Mouse (Mus musculus) hindbrain, embryonic 13.5 days (tissue): ENCODE measurements around the gene Car11. TPM values are rescaled to one million over a fixed set of nuclear protein-coding genes. Genes with fewer than 3 reads are reported as not detected.

Source experiments
- ATAC-seq: fragments of 200-750 bp; cut with Nextera tagmentation; 2 replicates; pipeline ENCODE4 v1.8.0; 2017; ENCODE audit warnings: moderate TSS enrichment; ENCODE audit not compliant: low FRiP score
- H3K27ac ChIP-seq: fragments of 300-500 bp; sonication (generic); 2 replicates; pipeline ENCODE4 v1.5.1; 2015; ENCODE audit warnings: inconsistent platforms, mild to moderate bottlenecking, moderate library complexity
- H3K27me3 ChIP-seq: fragments of 300-500 bp; sonication (generic); 2 replicates; pipeline ENCODE4 v1.6.1; 2015; ENCODE audit warnings: mild to moderate bottlenecking, inconsistent platforms
- H3K36me3 ChIP-seq: fragments of 300-500 bp; sonication (generic); 2 replicates; pipeline ENCODE4 v1.6.1; 2015; ENCODE audit warnings: mild to moderate bottlenecking, inconsistent platforms
- H3K4me1 ChIP-seq: fragments of 300-500 bp; sonication (generic); replicated peaks from 2 replicates; pipeline ENCODE4 v1.6.1; 2015; ENCODE audit warnings: inconsistent platforms
- H3K4me2 ChIP-seq: fragments of 300-500 bp; sonication (generic); 2 replicates; pipeline ENCODE4 v1.6.1; 2015; ENCODE audit warnings: inconsistent platforms, mild to moderate bottlenecking, moderate library complexity
- H3K4me3 ChIP-seq: fragments of 300-500 bp; sonication (generic); 2 replicates; pipeline ENCODE4 v1.5.1; 2015; ENCODE audit warnings: mild to moderate bottlenecking, inconsistent platforms
- H3K9ac ChIP-seq: fragments of 300-500 bp; sonication (generic); 2 replicates; pipeline ENCODE4 v1.6.1; 2015; ENCODE audit warnings: mild to moderate bottlenecking, inconsistent platforms
- H3K9me3 ChIP-seq: fragments of 300-500 bp; sonication (generic); 2 replicates; pipeline ENCODE4 v1.6.1; 2016; ENCODE audit warnings: inconsistent platforms
- WGBS: fragments of 180-500 bp; shearing (Covaris S2); methylation state at CpG from one replicate; pipeline ENCODE4 v1.1.7; 2015; 5-methylcytosine and 5-hydroxymethylcytosine counted together
- polyA plus RNA-seq: library from polyadenylated mRNA; unstranded; fragments of >200 nt; fragmentation: Nextera tagmentation; extraction: Ambion mirVana; gene quantifications from 2 replicates; pipeline ENCODE4 v1.2.1, GENCODE M21; 2015

Gene Car11
- polyA plus RNA-seq, 1 experiment from 2014 or later, result 41.6 TPM

DNA sequence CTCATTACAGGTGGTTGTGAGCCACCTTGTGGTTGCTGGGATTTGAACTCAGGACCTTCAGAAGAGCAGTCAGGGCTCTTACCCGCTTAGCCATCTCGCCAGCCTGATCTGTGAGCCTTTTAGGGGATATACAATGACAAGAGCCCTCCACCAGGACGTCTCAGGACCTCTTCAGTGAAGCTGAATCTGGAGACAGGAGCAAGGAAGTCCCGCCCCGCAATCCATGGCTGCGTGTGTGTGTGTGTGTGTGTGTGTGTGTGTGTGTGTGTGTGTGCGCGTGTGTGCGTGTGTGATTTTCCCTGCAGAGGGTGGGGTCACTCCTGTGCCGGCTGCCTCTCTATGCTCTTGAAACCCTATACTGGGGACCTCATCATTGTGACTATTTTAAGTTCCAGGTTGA, 40.2 kb downstream of the Car11 start:
- Histone ChIP-seq H3K27me3 (peaks cover 19% of the 10 kb centered on the region), H3K27ac (no peak overlapping the region), H3K36me3 (no peaks in the 10 kb centered on the region), H3K9ac (no peak overlapping the region), H3K4me1 (0 out of 2 replicates have a peak, but pooled peaks cover 3% of the 10 kb centered on the region), H3K4me2 (no peak overlapping the region), H3K9me3 (no peaks in the 10 kb centered on the region), H3K4me3 (no peak overlapping the region)
- WGBS, result 70% methylated on average over 10 of the region's 10 CpGs
- no peak for ATAC-seq

DNA sequence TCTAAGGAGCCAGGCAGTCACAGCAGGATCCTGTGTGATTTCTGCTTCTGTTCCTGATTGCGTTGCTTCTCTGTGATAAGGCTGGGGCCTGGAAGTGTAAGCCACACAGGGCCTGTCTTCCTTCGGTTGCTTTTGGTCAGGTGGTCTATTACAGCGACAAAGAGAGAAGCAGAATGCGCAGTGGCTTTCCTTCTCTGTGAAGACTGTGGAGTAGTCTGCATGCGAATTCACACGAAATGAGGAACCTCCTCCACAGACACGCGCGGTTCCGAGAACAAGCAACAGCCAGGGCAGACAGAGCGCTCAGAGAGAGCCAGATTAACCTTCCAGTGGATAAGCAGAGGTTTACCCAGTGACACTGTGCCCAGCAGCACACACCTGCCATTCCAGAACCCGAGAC, 41.7 kb downstream of the Car11 start:
- no peaks in the 10 kb centered on the region for H3K36me3 ChIP-seq
- H3K27me3 ChIP-seq, result peaks cover 19% of the 10 kb centered on the region
- WGBS, result 87% methylated on average over 12 of the region's 12 CpGs
- no peak for ATAC-seq
- no peaks in the 10 kb centered on the region for H3K9me3 ChIP-seq
- no peak overlapping the region for H3K4me3 ChIP-seq
- 0 out of 2 replicates have a peak, but pooled peaks cover 3% of the 10 kb centered on the region for H3K4me1 ChIP-seq
- H3K9ac ChIP-seq, result 0 out of 2 replicates have a peak overlapping the region, but pooled peaks have one; percentile 13
- no peak overlapping the region for H3K4me2 ChIP-seq
- H3K27ac ChIP-seq, result no peak overlapping the region

DNA sequence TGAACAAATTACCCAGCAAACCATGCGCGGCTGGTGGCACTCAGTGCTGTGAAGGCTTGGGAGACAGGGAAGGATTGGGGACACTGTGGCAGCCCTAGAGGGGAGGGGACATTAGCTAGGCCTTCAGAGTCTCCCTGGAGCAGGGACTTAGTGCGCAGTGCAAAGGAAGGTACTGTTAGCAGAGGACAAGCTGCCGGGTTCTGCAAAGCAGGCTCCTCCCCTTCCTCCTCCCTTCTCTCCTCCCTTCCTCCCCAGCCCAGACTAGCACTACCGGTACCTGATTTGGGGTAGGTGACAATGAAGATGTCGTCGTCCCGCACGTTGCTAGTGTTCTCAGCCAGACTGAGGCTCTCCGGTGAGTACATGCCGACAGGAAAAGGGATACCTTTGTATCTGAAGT, 42.1 kb downstream of the Car11 start:
- Histone ChIP-seq H3K4me3 (no peak overlapping the region), H3K36me3 (no peaks in the 10 kb centered on the region), H3K27ac (no peak overlapping the region), H3K4me1 (0 out of 2 replicates have a peak, but pooled peaks cover 3% of the 10 kb centered on the region), H3K4me2 (peak overlapping the region; percentile 23; the same call in 1 of the 2 replicates), H3K27me3 (peaks cover 19% of the 10 kb centered on the region), H3K9me3 (no peaks in the 10 kb centered on the region), H3K9ac (0 out of 2 replicates have a peak overlapping the region, but pooled peaks have one; percentile 13)
- no peak for ATAC-seq
- WGBS, result 33% methylated on average over 11 of the region's 11 CpGs

DNA sequence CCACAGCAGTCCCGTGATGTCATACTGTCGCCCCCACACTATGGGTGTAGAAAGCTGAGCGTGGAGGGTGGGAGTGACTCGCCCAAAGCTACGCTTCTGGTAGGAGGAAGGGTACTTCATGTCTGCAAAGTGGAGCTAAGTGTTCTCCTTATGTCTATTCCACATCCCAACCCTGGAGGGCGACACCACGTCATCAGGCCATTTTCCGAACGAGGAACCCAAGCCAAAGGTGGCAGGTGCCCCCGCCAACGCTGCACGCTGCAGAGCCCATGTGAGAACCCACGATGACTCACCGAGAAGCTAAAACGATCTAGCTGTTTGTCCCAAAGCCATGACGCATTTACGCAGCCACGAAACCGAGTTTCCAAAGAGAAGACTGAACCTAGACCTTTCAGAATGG, 42.7 kb downstream of the Car11 start:
- no peak overlapping the region for H3K9ac ChIP-seq
- ATAC-seq, result no peak
- no peaks in the 10 kb centered on the region for H3K36me3 ChIP-seq
- H3K27ac ChIP-seq, result no peak overlapping the region
- H3K27me3 ChIP-seq, result peaks cover 19% of the 10 kb centered on the region
- H3K9me3 ChIP-seq, result no peaks in the 10 kb centered on the region
- 0 out of 2 replicates have a peak, but pooled peaks cover 3% of the 10 kb centered on the region for H3K4me1 ChIP-seq
- 35% methylated on average over 19 of the region's 19 CpGs for WGBS
- no peak overlapping the region for H3K4me3 ChIP-seq
- H3K4me2 ChIP-seq, result peak overlapping the region; percentile 23; the same call in 1 of the 2 replicates

DNA sequence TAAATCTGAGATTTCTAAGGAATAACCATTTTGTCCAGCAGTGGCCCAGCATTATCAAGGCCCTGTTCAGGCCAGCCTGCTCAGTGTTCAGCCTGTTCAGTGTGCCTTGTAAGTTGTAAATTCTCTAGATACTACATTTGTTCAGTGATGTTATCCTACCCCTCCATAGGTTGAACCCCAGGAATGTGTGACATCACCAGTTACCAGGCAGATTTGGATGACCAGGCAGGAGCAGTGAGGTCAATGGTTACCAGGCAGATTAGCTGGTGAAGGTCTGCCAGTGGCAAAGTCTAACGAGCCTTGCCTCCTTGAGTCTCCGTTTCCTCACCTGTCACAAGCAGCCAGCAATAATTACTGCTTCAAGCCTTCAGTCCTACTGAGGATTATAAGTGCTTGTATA, 44.7 kb downstream of the Car11 start:
- no peaks in the 10 kb centered on the region for H3K36me3 ChIP-seq
- H3K27me3 ChIP-seq, result peaks cover 16% of the 10 kb centered on the region
- H3K9me3 ChIP-seq, result no peaks in the 10 kb centered on the region
- no peak for ATAC-seq
- 0 out of 2 replicates have a peak, but pooled peaks cover 6% of the 10 kb centered on the region for H3K4me1 ChIP-seq
- H3K9ac ChIP-seq, result no peak overlapping the region
- no peak overlapping the region for H3K4me2 ChIP-seq
- H3K4me3 ChIP-seq, result no peak overlapping the region
- 49% methylated on average over 2 of the region's 2 CpGs for WGBS
- no peak overlapping the region for H3K27ac ChIP-seq

DNA sequence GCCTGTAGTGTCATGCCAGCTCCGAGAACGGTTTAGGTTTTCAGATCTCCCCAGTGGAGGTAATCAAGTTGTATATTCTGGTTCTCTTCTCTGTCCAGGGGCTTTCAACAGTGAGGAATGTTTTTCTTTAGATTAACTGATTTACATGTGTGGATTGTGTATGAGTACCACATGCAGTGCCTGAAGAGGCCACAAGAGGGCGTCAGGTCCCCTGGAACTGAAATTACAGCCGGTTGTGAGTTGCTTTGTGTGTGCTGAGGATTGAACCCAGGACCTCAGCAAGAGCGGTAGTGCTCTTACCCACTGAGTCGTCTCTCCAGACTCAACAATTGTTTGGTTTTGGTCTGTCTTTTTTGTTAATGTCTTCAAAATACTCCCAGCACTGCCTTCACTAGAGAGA, 46.9 kb downstream of the Car11 start:
- H3K27me3 ChIP-seq, result peaks cover 12% of the 10 kb centered on the region
- H3K36me3 ChIP-seq, result no peaks in the 10 kb centered on the region
- no peaks in the 10 kb centered on the region for H3K9me3 ChIP-seq
- H3K9ac ChIP-seq, result no peak overlapping the region
- 64% methylated on average over 6 of the region's 6 CpGs for WGBS
- H3K4me1 ChIP-seq, result peaks cover 9% of the 10 kb centered on the region
- H3K27ac ChIP-seq, result no peak overlapping the region
- no peak for ATAC-seq
- H3K4me3 ChIP-seq, result no peak overlapping the region
- no peak overlapping the region for H3K4me2 ChIP-seq

DNA sequence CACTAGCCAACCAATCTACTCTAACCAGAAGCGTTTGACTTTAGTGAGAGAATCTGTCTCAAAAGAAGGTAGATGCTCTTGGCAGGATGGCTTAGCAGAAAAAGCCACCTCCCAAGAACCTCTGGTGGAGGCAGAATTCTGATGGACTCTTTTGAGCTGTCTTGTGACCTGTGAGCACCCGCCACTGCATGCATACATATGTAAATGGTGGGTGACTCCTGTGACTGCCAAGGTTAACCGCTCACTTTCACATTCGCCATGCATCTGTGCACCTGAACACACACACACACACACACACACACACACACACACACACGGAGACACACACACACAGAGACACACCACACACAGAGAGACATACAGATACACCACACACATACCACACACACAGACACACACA, 47.8 kb downstream of the Car11 start:
- Histone ChIP-seq H3K4me2 (no peak overlapping the region), H3K36me3 (no peaks in the 10 kb centered on the region), H3K27me3 (peaks cover 3% of the 10 kb centered on the region; the same call in 1 of the 2 replicates), H3K27ac (no peak overlapping the region), H3K4me3 (no peak overlapping the region), H3K4me1 (peaks cover 8% of the 10 kb centered on the region), H3K9me3 (no peaks in the 10 kb centered on the region), H3K9ac (no peak overlapping the region)
- WGBS, result 83% methylated on average over 5 of the region's 5 CpGs
- no peak for ATAC-seq

DNA sequence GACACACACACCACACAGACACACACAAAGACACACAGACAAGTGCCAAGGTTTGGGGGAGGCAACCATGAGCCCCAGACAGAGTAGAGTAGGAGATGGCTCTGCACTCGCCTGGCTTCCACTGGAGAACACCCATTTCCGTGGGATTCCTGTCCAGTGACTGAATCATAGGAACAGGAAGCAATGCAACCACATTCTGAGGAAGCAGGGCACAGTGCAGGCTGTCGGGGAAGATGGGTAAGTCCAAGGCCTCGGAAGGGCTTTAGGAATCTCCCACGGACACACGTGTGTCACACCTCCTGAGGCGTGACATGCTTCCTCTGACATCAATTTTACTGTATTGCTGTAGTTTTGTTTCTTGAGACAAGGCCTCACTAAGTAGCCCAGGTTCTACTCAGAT, 48.5 kb downstream of the Car11 start:
- no peaks in the 10 kb centered on the region for H3K36me3 ChIP-seq
- H3K9ac ChIP-seq, result no peak overlapping the region
- H3K4me2 ChIP-seq, result no peak overlapping the region
- no peak overlapping the region for H3K27ac ChIP-seq
- ATAC-seq, result no peak
- H3K4me3 ChIP-seq, result no peak overlapping the region
- H3K4me1 ChIP-seq, result peaks cover 8% of the 10 kb centered on the region
- 78% methylated on average over 7 of the region's 7 CpGs for WGBS
- H3K9me3 ChIP-seq, result no peaks in the 10 kb centered on the region
- 0 out of 2 replicates have a peak, but pooled peaks cover under 1% of the 10 kb centered on the region for H3K27me3 ChIP-seq

DNA sequence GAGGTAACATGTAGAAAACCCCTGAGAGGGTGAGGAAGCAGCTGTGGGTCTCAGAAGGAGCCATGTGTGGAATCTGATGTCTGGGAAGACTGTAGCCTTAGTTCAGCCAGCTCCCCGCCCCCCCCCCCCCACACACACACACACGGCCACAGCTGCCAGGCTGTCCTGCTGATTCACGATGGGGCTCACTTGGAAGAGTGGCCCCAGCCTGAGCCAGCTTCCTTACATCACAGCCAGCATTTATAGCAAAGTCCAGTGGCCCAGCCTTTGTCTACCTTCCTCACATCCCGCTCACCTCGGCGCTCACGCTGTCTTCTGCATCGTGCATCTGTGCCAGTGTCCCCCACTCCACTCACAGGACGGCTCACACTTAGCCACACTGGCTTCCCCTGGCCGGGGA, 49.8 kb downstream of the Car11 start:
- Histone ChIP-seq H3K4me3 (no peak overlapping the region), H3K4me2 (no peak overlapping the region), H3K4me1 (peaks cover 8% of the 10 kb centered on the region), H3K27me3 (0 out of 2 replicates have a peak, but pooled peaks cover 3% of the 10 kb centered on the region), H3K9ac (0 out of 2 replicates have a peak overlapping the region, but pooled peaks have one; percentile 43), H3K36me3 (no peaks in the 10 kb centered on the region), H3K27ac (no peak overlapping the region), H3K9me3 (no peaks in the 10 kb centered on the region)
- no peak for ATAC-seq
- 50% methylated on average over 8 of the region's 10 CpGs for WGBS

DNA sequence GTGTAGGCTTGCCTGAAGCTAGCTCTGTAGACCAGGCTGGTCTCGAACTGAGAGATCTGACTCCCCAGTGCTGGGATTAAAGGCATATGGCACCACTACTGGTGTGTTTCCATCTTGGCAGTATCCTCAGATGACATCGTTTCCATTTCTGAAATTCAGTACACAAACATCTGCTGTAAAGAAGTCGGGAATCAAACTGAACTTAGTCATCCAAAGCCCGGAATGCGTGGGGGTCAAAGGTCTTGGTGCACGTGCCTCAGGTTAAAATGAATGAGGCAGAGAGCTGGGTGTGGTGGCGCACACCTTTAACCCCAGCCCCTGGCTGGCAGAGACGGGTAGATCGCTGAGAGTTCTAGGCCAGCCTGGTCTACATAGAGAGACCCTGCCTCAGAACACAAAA, 50.5 kb downstream of the Car11 start:
- Histone ChIP-seq H3K9ac (no peak overlapping the region), H3K27me3 (0 out of 2 replicates have a peak, but pooled peaks cover 3% of the 10 kb centered on the region), H3K9me3 (no peaks in the 10 kb centered on the region), H3K36me3 (no peaks in the 10 kb centered on the region), H3K4me1 (peaks cover 8% of the 10 kb centered on the region), H3K4me3 (no peak overlapping the region), H3K27ac (no peak overlapping the region), H3K4me2 (no peak overlapping the region)
- ATAC-seq, result no peak
- whole genome bisulfite sequencing, result 84% methylated on average over 9 of the region's 9 CpGs

Other genes starting within 250 kb of the Car11 start
- gene Ftl1, start 240.0 kb upstream of the Car11 start, polyA plus RNA-seq, result 7,019 and 7,066 TPM in 2 replicates
- 253 and 271 TPM in 2 replicates for gene Bax, start 232.9 kb upstream of the Car11 start, polyA plus RNA-seq
- 0.13 and 0.22 TPM in 2 replicates for gene Tulp2, start 218.0 kb upstream of the Car11 start, polyA plus RNA-seq
- not detected in 2 replicates for gene Gm45808, start 213.0 kb upstream of the Car11 start, polyA plus RNA-seq
- gene Dhdh, start 211.0 kb upstream of the Car11 start, polyA plus RNA-seq, result 3.4 and 4.2 TPM in 2 replicates
- gene Nucb1, start 189.4 kb upstream of the Car11 start, polyA plus RNA-seq, result 120 and 121 TPM in 2 replicates
- 13.9 and 14.3 TPM in 2 replicates for gene Ppp1r15a, start 173.6 kb upstream of the Car11 start, polyA plus RNA-seq
- 2.4 and 4.3 TPM in 2 replicates for gene Plekha4, start 173.5 kb upstream of the Car11 start, polyA plus RNA-seq
- 0.25 and 0.45 TPM in 2 replicates for gene Hsd17b14, start 144.9 kb upstream of the Car11 start, polyA plus RNA-seq
- gene Bcat2, start 129.7 kb upstream of the Car11 start, polyA plus RNA-seq, result 19.8 and 20.8 TPM in 2 replicates
- not detected in 2 replicates for gene Fgf21, start 84.4 kb upstream of the Car11 start, polyA plus RNA-seq
- 0.06 TPM in 1 of 2 replicates, not detected in the other for gene Fut1, start 82.6 kb upstream of the Car11 start, polyA plus RNA-seq
- gene Izumo1, start 78.0 kb upstream of the Car11 start, polyA plus RNA-seq, result 0.18 TPM in 1 of 2 replicates, not detected in the other
- 12.0 and 12.7 TPM in 2 replicates for gene Rasip1, start 72.4 kb upstream of the Car11 start, polyA plus RNA-seq
- 3.4 and 4.0 TPM in 2 replicates for gene Mamstr, start 59.9 kb upstream of the Car11 start, polyA plus RNA-seq
- 0.09 and 0.38 TPM in 2 replicates for gene Fut2, start 33.4 kb upstream of the Car11 start, polyA plus RNA-seq
- gene Ntn5, start 15.8 kb upstream of the Car11 start, polyA plus RNA-seq, result 2.3 and 2.6 TPM in 2 replicates
- gene Sec1, start 5.4 kb upstream of the Car11 start, polyA plus RNA-seq, result 0.40 and 0.86 TPM in 2 replicates
- 2.9 and 3.6 TPM in 2 replicates for gene Dbp, start 5.2 kb downstream of the Car11 start, polyA plus RNA-seq
- 626 and 633 TPM in 2 replicates for gene Rpl18, start 15.6 kb downstream of the Car11 start, polyA plus RNA-seq
- gene Sphk2, start 18.2 kb downstream of the Car11 start, polyA plus RNA-seq, result 24.1 and 25.0 TPM in 2 replicates
- 0.48 and 0.83 TPM in 2 replicates for gene Fam83e, start 21.4 kb downstream of the Car11 start, polyA plus RNA-seq
- gene Spaca4, start 26.0 kb downstream of the Car11 start, polyA plus RNA-seq, result not detected in 2 replicates
- gene Lmtk3, start 83.9 kb downstream of the Car11 start, polyA plus RNA-seq, result 21.1 and 22.8 TPM in 2 replicates
- gene Sult2b1, start 84.8 kb downstream of the Car11 start, polyA plus RNA-seq, result 5.2 and 5.3 TPM in 2 replicates
- 327 and 333 TPM in 2 replicates for gene Cyth2, start 114.7 kb downstream of the Car11 start, polyA plus RNA-seq
- gene Kcnj14, start 124.9 kb downstream of the Car11 start, polyA plus RNA-seq, result 0.50 and 0.81 TPM in 2 replicates
- 37.5 and 40.3 TPM in 2 replicates for gene Grwd1, start 131.1 kb downstream of the Car11 start, polyA plus RNA-seq
- gene Kdelr1, start 172.9 kb downstream of the Car11 start, polyA plus RNA-seq, result 40.6 and 45.7 TPM in 2 replicates
- 1.5 and 1.6 TPM in 2 replicates for gene Grin2d, start 178.5 kb downstream of the Car11 start, polyA plus RNA-seq
- gene Syngr4, start 196.9 kb downstream of the Car11 start, polyA plus RNA-seq, result 0.17 and 0.36 TPM in 2 replicates
- gene Tmem143, start 197.1 kb downstream of the Car11 start, polyA plus RNA-seq, result 6.2 and 6.6 TPM in 2 replicates
- gene Emp3, start 221.6 kb downstream of the Car11 start, polyA plus RNA-seq, result 33.7 and 45.9 TPM in 2 replicates
- 4.9 and 7.6 TPM in 2 replicates for gene Ccdc114, start 224.2 kb downstream of the Car11 start, polyA plus RNA-seq